Mouse (Mus musculus): Measurements from ENCODE around the gene Lin54. TPM values are rescaled to one million over a fixed set of nuclear protein-coding genes. Genes with fewer than 3 reads are reported as not detected.

The Lin54 gene
- polyA plus RNA-seq, 1 experiment from 2014 or later = 11.5 TPM

DNA sequence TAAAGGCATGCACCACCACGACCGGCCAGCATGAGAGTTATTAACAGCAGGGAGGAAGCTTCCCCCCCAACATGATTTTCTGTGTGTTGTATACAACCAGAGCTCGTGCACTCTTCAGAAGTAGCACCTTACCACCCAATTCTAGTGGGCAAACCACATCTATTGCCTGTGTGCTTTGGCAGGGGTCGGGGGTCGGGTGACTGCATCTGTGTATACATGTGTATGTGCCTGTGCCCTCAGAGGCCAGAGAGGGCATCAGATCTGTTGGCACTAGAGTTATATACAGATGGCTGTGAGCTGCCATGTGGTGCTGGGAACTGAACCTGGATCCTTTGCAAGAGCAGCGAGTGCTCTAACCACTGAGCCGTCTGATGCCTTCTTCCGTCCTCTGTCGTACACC lies 24.5 kb upstream of the Lin54 start:
- Histone ChIP-seq H3K9me3 (ENCODE audit: control insufficient read depth, low read length) (no peaks in the 10 kb centered on the region), H3K4me3 (replicated peaks; ENCODE audit: low read depth, low read length) (no peak overlapping the region), H3K36me3 (ENCODE audit: control insufficient read depth, insufficient read depth, low read length) (peaks cover 33% of the 10 kb centered on the region), H3K4me2 (ENCODE audit: low read length) (no peak overlapping the region), H3K4me1 (ENCODE audit: control insufficient read depth, insufficient read depth, low read length) (peaks cover 3% of the 10 kb centered on the region), H3K27me3 (ENCODE audit: control insufficient read depth, insufficient read depth, low read length) (no peaks in the 10 kb centered on the region), H3K27ac (replicated peaks; ENCODE audit: low read depth, low read length) (no peak overlapping the region), H3K9ac (replicated peaks; ENCODE audit: low read length) (no peak overlapping the region)
- ATAC-seq (ENCODE audit: low FRiP score, low TSS enrichment) (no peak), DNase-seq (no peak)
- WGBS = 96% methylated on average over 9 of the region's 9 CpGs

GRCm38 (mm10) chr5:100523331-100523730 lies 22.9 kb upstream of the Lin54 start:
- Histone ChIP-seq H3K27me3 (ENCODE audit: control insufficient read depth, insufficient read depth, low read length) (no peaks in the 10 kb centered on the region), H3K36me3 (ENCODE audit: control insufficient read depth, insufficient read depth, low read length) (peaks cover 17% of the 10 kb centered on the region; the same call in 1 of the 2 replicates), H3K4me3 (replicated peaks; ENCODE audit: low read depth, low read length) (no peak overlapping the region), H3K9me3 (ENCODE audit: control insufficient read depth, low read length) (no peaks in the 10 kb centered on the region), H3K9ac (replicated peaks; ENCODE audit: low read length) (no peak overlapping the region), H3K27ac (replicated peaks; ENCODE audit: low read depth, low read length) (no peak overlapping the region), H3K4me2 (ENCODE audit: low read length) (no peak overlapping the region), H3K4me1 (ENCODE audit: control insufficient read depth, insufficient read depth, low read length) (peaks cover 11% of the 10 kb centered on the region)
- WGBS = 91% methylated on average over 1 of the region's 1 CpGs
- DNase-seq = no peak
- no peak for ATAC-seq (ENCODE audit: low FRiP score, low TSS enrichment)

DNA sequence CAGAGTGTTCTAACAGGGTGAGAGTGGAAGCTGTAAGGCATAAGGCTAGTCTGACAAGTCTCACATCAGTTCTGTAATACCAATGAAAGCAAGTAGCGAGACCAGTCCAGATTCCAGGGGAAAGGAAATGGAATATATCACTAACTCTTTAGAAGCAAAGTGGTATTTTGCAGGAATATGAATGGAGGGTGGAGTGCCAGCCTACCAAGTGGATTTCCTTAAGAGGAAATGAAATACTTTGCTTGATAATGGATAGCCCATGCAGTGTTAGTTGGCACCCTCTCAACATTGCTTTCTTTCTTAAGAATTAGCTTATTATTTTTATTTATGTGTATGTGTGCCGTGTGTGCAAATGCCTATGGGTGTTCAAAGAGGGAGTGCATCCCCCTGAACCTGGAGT lies 19.8 kb upstream of the Lin54 start:
- Histone ChIP-seq H3K36me3 (ENCODE audit: control insufficient read depth, insufficient read depth, low read length) (peaks cover 7% of the 10 kb centered on the region; the same call in 1 of the 2 replicates), H3K4me3 (replicated peaks; ENCODE audit: low read depth, low read length) (peak overlapping the region; percentile 8; the same call in 1 of the 2 replicates), H3K9ac (replicated peaks; ENCODE audit: low read length) (no peak overlapping the region), H3K27me3 (ENCODE audit: control insufficient read depth, insufficient read depth, low read length) (no peaks in the 10 kb centered on the region), H3K4me2 (ENCODE audit: low read length) (0 out of 2 replicates have a peak overlapping the region, but pooled peaks have one; percentile 12), H3K4me1 (ENCODE audit: control insufficient read depth, insufficient read depth, low read length) (peaks cover 14% of the 10 kb centered on the region), H3K9me3 (ENCODE audit: control insufficient read depth, low read length) (no peaks in the 10 kb centered on the region), H3K27ac (replicated peaks; ENCODE audit: low read depth, low read length) (no peak overlapping the region)
- no peak for DNase-seq
- WGBS = 93% methylated on average over 2 of the region's 2 CpGs
- no peak for ATAC-seq (ENCODE audit: low FRiP score, low TSS enrichment)

DNA sequence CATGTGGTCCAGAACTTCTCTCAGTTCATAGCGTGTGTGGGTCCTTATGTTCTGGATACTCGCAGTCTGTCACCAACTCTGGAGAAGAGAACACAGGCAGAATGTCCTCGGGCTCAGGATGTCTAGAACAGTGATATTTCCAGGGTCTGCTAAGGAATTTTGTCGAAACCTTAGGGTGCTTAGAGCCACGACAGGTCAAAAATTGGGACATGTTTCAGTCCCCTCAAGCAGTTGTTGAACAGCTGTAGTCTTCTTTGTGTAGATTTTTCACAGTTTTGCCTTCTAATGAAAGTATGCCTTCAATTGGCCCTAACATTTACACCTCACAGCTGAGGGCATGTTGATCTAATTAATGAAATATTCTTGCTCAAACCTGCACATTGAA lies 18.6 kb upstream of the Lin54 start:
- WGBS = 8% methylated on average over 5 of the region's 5 CpGs
- Histone ChIP-seq H3K36me3 (ENCODE audit: control insufficient read depth, insufficient read depth, low read length) (peaks cover 7% of the 10 kb centered on the region; the same call in 1 of the 2 replicates), H3K9me3 (ENCODE audit: control insufficient read depth, low read length) (no peaks in the 10 kb centered on the region), H3K4me1 (ENCODE audit: control insufficient read depth, insufficient read depth, low read length) (peaks cover 14% of the 10 kb centered on the region), H3K27me3 (ENCODE audit: control insufficient read depth, insufficient read depth, low read length) (no peaks in the 10 kb centered on the region), H3K27ac (replicated peaks; ENCODE audit: low read depth, low read length) (peak overlapping the region; percentile 77; the same call in 1 of the 2 replicates), H3K4me2 (ENCODE audit: low read length) (peak overlapping the region; percentile 80), H3K9ac (replicated peaks; ENCODE audit: low read length) (peak overlapping the region; percentile 75), H3K4me3 (replicated peaks; ENCODE audit: low read depth, low read length) (peak overlapping the region; percentile 69)
- DNase-seq (no peak), ATAC-seq (ENCODE audit: low FRiP score, low TSS enrichment) (peak; percentile 4; the same call in 1 of the 2 replicates)

DNA sequence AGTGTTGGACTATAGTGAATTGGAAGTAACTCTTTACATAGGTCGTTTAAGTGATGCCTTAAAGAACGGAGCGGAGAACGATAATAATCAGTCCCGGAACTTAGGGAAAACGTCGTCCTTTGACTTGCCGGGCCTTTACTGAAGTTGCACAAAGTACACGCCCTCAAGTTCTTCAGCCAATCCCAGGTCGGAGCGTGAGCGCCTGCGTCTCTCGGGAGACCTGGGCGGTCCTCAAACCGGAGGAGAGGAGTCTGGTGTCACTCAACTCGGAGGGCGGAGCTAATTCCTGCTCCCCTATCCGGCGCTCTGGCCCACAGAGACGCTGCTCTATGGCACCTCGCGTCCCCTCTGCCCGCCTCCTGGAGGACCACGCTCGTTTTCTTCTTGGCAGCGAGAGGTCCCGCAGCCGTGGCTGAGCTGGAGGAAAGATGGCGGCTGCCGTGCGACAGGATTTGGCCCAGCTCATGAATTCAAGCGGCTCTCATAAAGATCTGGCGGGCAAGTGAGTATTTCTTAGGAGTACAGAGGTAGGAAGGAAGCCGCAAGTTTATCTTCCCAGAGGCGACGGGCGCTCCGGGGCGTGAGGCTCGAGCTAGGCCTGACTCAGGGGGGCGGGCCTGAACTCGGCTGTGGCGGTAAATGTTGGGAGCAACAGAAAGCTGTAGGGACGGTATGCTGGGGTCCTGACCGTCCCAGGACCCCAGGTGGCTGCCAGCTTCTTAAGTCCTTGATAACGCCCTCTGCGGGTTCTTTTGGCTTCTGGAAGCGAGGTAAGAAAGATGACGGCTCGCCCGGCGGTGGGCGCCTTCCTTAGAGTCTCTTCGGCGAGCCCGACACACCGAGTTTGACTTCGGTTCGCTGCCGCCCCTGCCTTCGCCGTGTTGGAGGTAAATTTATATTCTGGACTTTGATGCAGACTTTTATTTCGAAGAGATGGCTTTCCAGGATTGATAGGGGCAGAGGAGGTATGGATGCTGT lies 17.9 kb upstream of the Lin54 start, which contains the start of gene Cops4:
Cops4 (plus strand) TSS at position 261 of the 978 bp plus-strand sequence.
- no peaks in the 10 kb centered on the region for H3K27me3 ChIP-seq (ENCODE audit: control insufficient read depth, insufficient read depth, low read length)
- DNase-seq (peak; percentile 100), ATAC-seq (ENCODE audit: low FRiP score, low TSS enrichment) (peak; percentile 100)
- WGBS = under 1% methylated on average over 64 of the region's 64 CpGs
- peak within 1 kb of the TSS; percentile 80 for H3K4me2 ChIP-seq (ENCODE audit: low read length)
- H3K4me1 ChIP-seq (ENCODE audit: control insufficient read depth, insufficient read depth, low read length) = peaks cover 14% of the 10 kb centered on the region
- H3K4me3 ChIP-seq (replicated peaks; ENCODE audit: low read depth, low read length) = peak within 1 kb of the TSS; percentile 69
- H3K27ac ChIP-seq (replicated peaks; ENCODE audit: low read depth, low read length) = peak within 1 kb of the TSS; percentile 77
- no peaks in the 10 kb centered on the region for H3K9me3 ChIP-seq (ENCODE audit: control insufficient read depth, low read length)
- H3K36me3 ChIP-seq (ENCODE audit: control insufficient read depth, insufficient read depth, low read length) = peaks cover 7% of the 10 kb centered on the region; the same call in 1 of the 2 replicates
- H3K9ac ChIP-seq (replicated peaks; ENCODE audit: low read length) = peak within 1 kb of the TSS; percentile 75

GRCm38 (mm10) chr5:100512576-100512975 lies 12.1 kb upstream of the Lin54 start:
- no peak overlapping the region for H3K27ac ChIP-seq (replicated peaks; ENCODE audit: low read depth, low read length)
- no peak for ATAC-seq (ENCODE audit: low FRiP score, low TSS enrichment)
- H3K4me3 ChIP-seq (replicated peaks; ENCODE audit: low read depth, low read length) = no peak overlapping the region
- no peak overlapping the region for H3K4me2 ChIP-seq (ENCODE audit: low read length)
- H3K36me3 ChIP-seq (ENCODE audit: control insufficient read depth, insufficient read depth, low read length) = no peaks in the 10 kb centered on the region
- H3K9me3 ChIP-seq (ENCODE audit: control insufficient read depth, low read length) = no peaks in the 10 kb centered on the region
- H3K4me1 ChIP-seq (ENCODE audit: control insufficient read depth, insufficient read depth, low read length) = peaks cover under 1% of the 10 kb centered on the region; the same call in 1 of the 2 replicates
- H3K27me3 ChIP-seq (ENCODE audit: control insufficient read depth, insufficient read depth, low read length) = no peaks in the 10 kb centered on the region
- no peak for DNase-seq
- H3K9ac ChIP-seq (replicated peaks; ENCODE audit: low read length) = no peak overlapping the region

DNA sequence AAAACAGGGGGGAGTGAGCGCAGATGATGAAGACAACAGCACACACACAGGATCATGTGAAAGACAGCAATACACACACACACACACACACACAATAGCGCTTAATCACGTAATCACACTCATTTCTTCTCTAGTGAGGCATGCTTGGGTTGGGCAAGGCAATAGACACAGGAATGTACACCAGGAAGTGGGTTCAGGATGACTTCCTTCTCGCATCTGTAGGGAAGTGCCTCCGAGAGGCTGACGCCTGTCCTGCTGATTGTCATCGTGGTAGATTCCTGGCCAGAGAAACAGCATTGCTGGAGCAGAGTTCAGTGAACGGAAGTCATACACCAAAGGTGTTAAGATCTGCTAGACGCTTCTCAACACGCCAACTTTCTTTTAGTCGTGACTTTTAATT lies 8.8 kb upstream of the Lin54 start:
- WGBS = 84% methylated on average over 11 of the region's 11 CpGs
- no peaks in the 10 kb centered on the region for H3K27me3 ChIP-seq (ENCODE audit: control insufficient read depth, insufficient read depth, low read length)
- H3K4me3 ChIP-seq (replicated peaks; ENCODE audit: low read depth, low read length) = no peak overlapping the region
- H3K27ac ChIP-seq (replicated peaks; ENCODE audit: low read depth, low read length) = no peak overlapping the region
- H3K36me3 ChIP-seq (ENCODE audit: control insufficient read depth, insufficient read depth, low read length) = no peaks in the 10 kb centered on the region
- no peak overlapping the region for H3K9ac ChIP-seq (replicated peaks; ENCODE audit: low read length)
- H3K4me2 ChIP-seq (ENCODE audit: low read length) = no peak overlapping the region
- H3K9me3 ChIP-seq (ENCODE audit: control insufficient read depth, low read length) = no peaks in the 10 kb centered on the region
- no peaks in the 10 kb centered on the region for H3K4me1 ChIP-seq (ENCODE audit: control insufficient read depth, insufficient read depth, low read length)
- no peak for ATAC-seq (ENCODE audit: low FRiP score, low TSS enrichment)
- DNase-seq = no peak

DNA sequence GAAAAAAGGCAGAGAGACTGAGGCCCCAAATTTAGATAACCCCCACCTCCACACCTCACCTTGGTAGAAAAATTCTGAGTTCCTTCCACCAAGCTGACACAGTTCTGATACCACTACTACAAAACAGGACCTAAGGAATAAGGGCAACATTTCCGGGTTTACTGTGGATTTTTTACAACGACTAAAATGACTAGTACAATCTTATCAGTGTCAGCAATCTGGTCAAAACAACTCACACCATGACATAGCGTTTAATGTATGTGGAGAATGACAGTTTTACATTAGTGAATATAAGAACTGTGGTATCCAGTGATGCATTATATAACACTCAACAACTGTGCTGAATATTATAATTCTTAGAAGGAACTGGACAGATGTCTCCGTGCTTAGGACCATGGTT lies 828 bp upstream of the Lin54 start:
- DNase-seq (no peak), ATAC-seq (ENCODE audit: low FRiP score, low TSS enrichment) (no peak)
- H3K27ac ChIP-seq (replicated peaks; ENCODE audit: low read depth, low read length) = no peak overlapping the region
- peaks cover 17% of the 10 kb centered on the region for H3K4me1 ChIP-seq (ENCODE audit: control insufficient read depth, insufficient read depth, low read length)
- H3K36me3 ChIP-seq (ENCODE audit: control insufficient read depth, insufficient read depth, low read length) = no peaks in the 10 kb centered on the region
- H3K4me2 ChIP-seq (ENCODE audit: low read length) = peak overlapping the region; percentile 92; the same call in 1 of the 2 replicates
- 86% methylated on average over 4 of the region's 4 CpGs for WGBS
- H3K9ac ChIP-seq (replicated peaks; ENCODE audit: low read length) = no peak overlapping the region
- no peaks in the 10 kb centered on the region for H3K9me3 ChIP-seq (ENCODE audit: control insufficient read depth, low read length)
- H3K27me3 ChIP-seq (ENCODE audit: control insufficient read depth, insufficient read depth, low read length) = no peaks in the 10 kb centered on the region
- H3K4me3 ChIP-seq (replicated peaks; ENCODE audit: low read depth, low read length) = no peak overlapping the region
